Mouse (Mus musculus) inflammation-experienced regulatory T-cells (primary cell): ENCODE data around the gene Tyrobp. TPM values are rescaled to one million over a fixed set of nuclear protein-coding genes. Genes with fewer than 3 reads are reported as not detected.

Experiments used
- polyA plus RNA-seq, 2 experiments: library from polyadenylated mRNA; unstranded; fragments of 100-300 nt; shearing (Covaris generic); gene quantifications; one replicate each; pipeline ENCODE4 v1.2.1; 2017

Gene Tyrobp
- 10 to 100 TPM in 1 of 2 experiments, 1 to 10 TPM in 1; 2.4 to 16.6 TPM for polyA plus RNA-seq

DNA sequence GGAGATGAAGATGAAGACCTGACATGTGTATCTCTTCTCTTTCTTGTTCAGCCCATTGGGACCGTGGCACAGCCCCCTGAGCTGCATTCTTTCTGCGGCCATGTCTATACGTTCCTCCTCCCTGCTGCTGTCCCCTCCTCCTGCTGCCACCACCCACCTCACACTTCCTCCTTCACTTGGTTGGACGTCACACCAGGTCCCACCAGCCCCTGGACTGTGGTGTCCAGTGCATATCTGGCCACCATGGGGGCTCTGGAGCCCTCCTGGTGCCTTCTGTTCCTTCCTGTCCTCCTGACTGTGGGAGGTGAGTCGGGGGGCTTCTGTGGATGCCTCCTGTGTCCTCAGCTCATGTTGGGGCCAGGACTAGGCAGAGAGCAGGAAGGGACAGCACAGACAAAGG lies at the start of gene Tyrobp:
TSS of gene Tyrobp (plus strand) at position 165 of the 400 bp plus-strand sequence.

GRCm38 (mm10) chr7:30419561-30420499 lies 6.3 kb downstream of the Tyrobp start, which contains the start of gene Hcst:
Hcst (minus strand) TSS chr7:30419854.

DNA sequence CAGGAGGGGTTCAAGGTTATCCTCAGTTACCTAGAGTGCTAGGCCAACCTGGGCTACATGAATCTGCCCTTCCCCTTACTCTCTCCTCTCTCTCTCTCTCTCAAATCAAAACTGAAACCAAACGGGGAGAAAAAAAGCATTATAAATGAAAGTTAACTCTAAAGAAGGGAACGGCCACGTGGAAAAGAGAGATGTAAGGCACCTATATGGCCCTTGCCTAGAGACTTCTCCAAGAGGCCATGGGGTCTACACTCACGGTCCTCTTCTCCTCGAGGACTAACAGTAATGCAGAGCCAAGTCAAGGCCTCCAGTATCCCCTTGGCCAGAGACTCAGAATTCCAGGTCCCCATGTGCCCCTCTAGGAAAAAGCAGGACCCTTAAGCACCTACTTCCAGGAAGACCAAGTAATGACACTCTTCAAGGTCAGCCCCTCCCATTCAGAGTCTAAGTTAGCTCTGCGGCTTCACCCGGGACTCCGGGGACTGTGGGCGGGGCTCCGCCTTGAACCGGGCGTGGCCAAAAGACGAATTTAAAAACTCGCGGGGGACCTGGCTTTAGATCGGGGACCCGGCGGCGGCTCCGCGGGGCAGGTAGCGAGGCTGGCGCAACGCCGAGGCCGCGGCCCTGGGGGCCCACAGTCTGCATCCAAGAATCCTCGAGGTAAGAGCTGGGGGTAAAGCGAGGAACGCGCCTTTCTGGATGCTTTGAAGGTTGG lies 7.8 kb downstream of the Tyrobp start, which contains the start of gene Nfkbid:
TSS of gene Nfkbid (plus strand) at position 558 of the 715 bp plus-strand sequence.

DNA sequence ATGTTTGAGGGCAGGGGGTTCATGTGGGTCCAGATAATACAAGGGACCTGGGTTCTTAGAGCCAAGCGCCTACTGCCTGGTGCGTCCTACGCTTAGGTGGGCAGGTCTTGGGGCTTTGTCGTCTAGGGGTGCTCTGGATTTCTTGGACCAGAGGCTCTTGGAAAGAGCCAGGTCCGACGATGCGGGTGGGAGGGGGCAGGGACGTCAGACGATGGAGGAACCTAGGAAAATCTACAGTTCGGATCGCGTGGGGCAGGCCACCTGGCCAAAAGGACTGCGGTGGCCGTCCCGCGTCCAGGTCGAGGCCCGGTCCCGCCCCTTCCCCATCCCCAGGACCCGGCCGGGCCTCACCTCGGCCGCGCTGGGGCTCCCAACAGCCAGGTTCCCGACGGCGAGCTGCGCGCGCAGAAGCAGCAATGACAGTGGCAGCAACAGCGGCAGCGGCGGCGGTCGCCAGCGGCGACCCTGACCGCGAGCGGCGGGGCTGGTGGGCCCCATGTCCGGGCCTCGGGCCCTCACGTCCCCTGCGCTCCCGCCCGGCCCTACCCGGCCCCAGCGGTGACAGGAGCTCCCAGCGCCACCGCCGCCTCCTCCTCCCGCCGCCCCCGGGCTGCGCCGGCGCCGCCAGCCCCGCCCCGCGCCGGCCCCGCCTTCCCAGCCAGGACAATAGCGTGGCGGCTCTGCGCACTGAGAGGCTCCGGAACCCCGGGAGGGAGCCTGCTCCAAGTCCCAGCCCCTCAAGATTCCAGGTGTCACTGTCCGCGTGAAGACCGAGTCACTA lies 31.6 kb downstream of the Tyrobp start, which contains the start of gene Aplp1:
TSS of gene Aplp1 (minus strand) at position 565 of the 781 bp plus-strand sequence.

GRCm38 (mm10) chr7:30457629-30458330 lies 44.2 kb downstream of the Tyrobp start, which contains the start of the genes Kirrel2 and Nphs1:
Kirrel2 (minus strand) TSS chr7:30457690.
Nphs1 (plus strand) TSS chr7:30458315.

Other genes starting within 250 kb of the Tyrobp start
- gene Zfp146, start 244.0 kb upstream of the Tyrobp start, polyA plus RNA-seq, result 10 to 100 TPM; 18.5 to 23.9 TPM
- under 1 TPM in 1 of 2 experiments, not detected in 1; 0.43 TPM for gene Cox7a1, start 229.6 kb upstream of the Tyrobp start, polyA plus RNA-seq
- 10 to 100 TPM; 81.2 to 88.6 TPM for gene Capns1, start 214.9 kb upstream of the Tyrobp start, polyA plus RNA-seq
- gene Polr2i, start 181.8 kb upstream of the Tyrobp start, polyA plus RNA-seq, result 10 to 100 TPM; 52.7 to 55.1 TPM
- gene Tbcb, start 181.5 kb upstream of the Tyrobp start, polyA plus RNA-seq, result 100 to 1,000 TPM; 106 to 120 TPM
- gene Ovol3, start 178.0 kb upstream of the Tyrobp start, polyA plus RNA-seq, result not detected
- gene Thap8, start 133.7 kb upstream of the Tyrobp start, polyA plus RNA-seq, result 1 to 10 TPM in 1 of 2 experiments, under 1 TPM in 1; 0.31 to 1.4 TPM
- 10 to 100 TPM in 1 of 2 experiments, 1 to 10 TPM in 1; 4.1 to 20.0 TPM for gene Wdr62, start 133.3 kb upstream of the Tyrobp start, polyA plus RNA-seq
- 1 to 10 TPM; 4.0 to 9.0 TPM for gene Clip3, start 122.0 kb upstream of the Tyrobp start, polyA plus RNA-seq
- gene Alkbh6, start 105.0 kb upstream of the Tyrobp start, polyA plus RNA-seq, result 100 to 1,000 TPM; 152 to 164 TPM
- 10 to 100 TPM; 13.3 to 21.9 TPM for gene Syne4, start 99.0 kb upstream of the Tyrobp start, polyA plus RNA-seq
- not detected for gene E130208F15Rik, start 92.0 kb upstream of the Tyrobp start, polyA plus RNA-seq
- 10 to 100 TPM; 36.0 to 57.6 TPM for gene Sdhaf1, start 89.9 kb upstream of the Tyrobp start, polyA plus RNA-seq
- not detected for gene Lrfn3, start 51.0 kb upstream of the Tyrobp start, polyA plus RNA-seq
- 100 to 1,000 TPM; 388 to 519 TPM for gene Hcst, start 6.1 kb downstream of the Tyrobp start, polyA plus RNA-seq
- gene Nfkbid, start 8.0 kb downstream of the Tyrobp start, polyA plus RNA-seq, result 100 to 1,000 TPM in 1 of 2 experiments, 10 to 100 TPM in 1; 93.7 to 126 TPM
- 10 to 100 TPM; 25.4 to 35.3 TPM for gene Aplp1, start 31.8 kb downstream of the Tyrobp start, polyA plus RNA-seq
- not detected for gene Kirrel2, start 43.9 kb downstream of the Tyrobp start, polyA plus RNA-seq
- not detected for gene Nphs1, start 44.6 kb downstream of the Tyrobp start, polyA plus RNA-seq
- under 1 TPM in 1 of 2 experiments, not detected in 1; 0.95 TPM for gene Prodh2, start 79.9 kb downstream of the Tyrobp start, polyA plus RNA-seq
- gene Arhgap33, start 121.3 kb downstream of the Tyrobp start, polyA plus RNA-seq, result 1 to 10 TPM in 1 of 2 experiments, under 1 TPM in 1; 0.82 to 1.1 TPM
- gene Hspb6, start 138.4 kb downstream of the Tyrobp start, polyA plus RNA-seq, result 1 to 10 TPM; 3.4 to 7.8 TPM
- 1 to 10 TPM; 6.0 to 9.2 TPM for gene Proser3, start 138.5 kb downstream of the Tyrobp start, polyA plus RNA-seq
- gene Lin37, start 146.1 kb downstream of the Tyrobp start, polyA plus RNA-seq, result 10 to 100 TPM; 80.6 to 85.0 TPM
- gene U2af1l4, start 149.5 kb downstream of the Tyrobp start, polyA plus RNA-seq, result 10 to 100 TPM; 39.3 to 39.7 TPM
- gene Gm49396, start 149.6 kb downstream of the Tyrobp start, polyA plus RNA-seq, result 10 to 100 TPM; 76.1 to 100.0 TPM
- 100 to 1,000 TPM; 211 to 228 TPM for gene Psenen, start 149.9 kb downstream of the Tyrobp start, polyA plus RNA-seq
- 100 to 1,000 TPM in 1 of 2 experiments, 10 to 100 TPM in 1; 76.2 to 250 TPM for gene Igflr1, start 151.7 kb downstream of the Tyrobp start, polyA plus RNA-seq
- gene Kmt2b, start 175.0 kb downstream of the Tyrobp start, polyA plus RNA-seq, result 10 to 100 TPM; 10.6 to 16.5 TPM
- 10 to 100 TPM in 1 of 2 experiments, 1 to 10 TPM in 1; 5.3 to 20.8 TPM for gene Zbtb32, start 185.1 kb downstream of the Tyrobp start, polyA plus RNA-seq
- 1 to 10 TPM in 1 of 2 experiments, not detected in 1; 1.6 TPM for gene Upk1a, start 199.1 kb downstream of the Tyrobp start, polyA plus RNA-seq
- gene Cox6b1, start 212.4 kb downstream of the Tyrobp start, polyA plus RNA-seq, result 100 to 1,000 TPM; 588 to 621 TPM
- gene Etv2, start 222.1 kb downstream of the Tyrobp start, polyA plus RNA-seq, result not detected
- 100 to 1,000 TPM; 177 to 208 TPM for gene Rbm42, start 236.6 kb downstream of the Tyrobp start, polyA plus RNA-seq